Mouse (Mus musculus) embryonic facial prominence, embryonic 15.5 days (tissue): ENCODE data around the gene 1700007K13Rik. TPM values are rescaled to one million over a fixed set of nuclear protein-coding genes. Genes with fewer than 3 reads are reported as not detected.

Experiments used
- ATAC-seq: fragments of 200-750 bp; cut with Nextera tagmentation; 2 replicates; pipeline ENCODE4 v1.8.0; 2017; ENCODE audit warnings: low read depth, moderate TSS enrichment; ENCODE audit not compliant: insufficient number of reproducible peaks, low FRiP score, low TSS enrichment
- H3K27ac ChIP-seq: fragments of 300-500 bp; sonication (generic); replicated peaks from 2 replicates; pipeline ENCODE4 v1.5.1; 2015; ENCODE audit warnings: mild to moderate bottlenecking, inconsistent platforms
- H3K27me3 ChIP-seq: fragments of 300-500 bp; sonication (generic); 2 replicates; pipeline ENCODE4 v1.6.1; 2015; ENCODE audit warnings: inconsistent platforms
- H3K36me3 ChIP-seq: fragments of 300-500 bp; sonication (generic); 2 replicates; pipeline ENCODE4 v1.6.1; 2015; ENCODE audit warnings: mild to moderate bottlenecking, inconsistent platforms
- H3K4me1 ChIP-seq: fragments of 300-500 bp; sonication (generic); 2 replicates; pipeline ENCODE4 v1.6.1; 2015; ENCODE audit warnings: inconsistent platforms
- H3K4me2 ChIP-seq: fragments of 300-500 bp; sonication (generic); replicated peaks from 2 replicates; pipeline ENCODE4 v1.6.1; 2015; ENCODE audit warnings: mild to moderate bottlenecking, inconsistent platforms
- H3K4me3 ChIP-seq: fragments of 300-500 bp; sonication (generic); replicated peaks from 2 replicates; pipeline ENCODE4 v1.5.1; 2015; ENCODE audit warnings: mild to moderate bottlenecking, inconsistent platforms
- H3K9ac ChIP-seq: fragments of 300-500 bp; sonication (generic); 2 replicates; pipeline ENCODE4 v1.6.1; 2015; ENCODE audit warnings: inconsistent platforms
- H3K9me3 ChIP-seq: fragments of 300-500 bp; sonication (generic); replicated peaks from 2 replicates; pipeline ENCODE4 v1.6.1; 2016; ENCODE audit warnings: inconsistent platforms
- WGBS: fragments of 180-500 bp; shearing (Covaris S2); methylation state at CpG from one replicate; pipeline ENCODE4 v1.1.7; 2015; 5-methylcytosine and 5-hydroxymethylcytosine counted together
- polyA plus RNA-seq: library from polyadenylated mRNA; unstranded; fragments of >200 nt; fragmentation: Nextera tagmentation; extraction: Ambion mirVana; gene quantifications from 2 replicates; pipeline ENCODE4 v1.2.1, GENCODE M21; 2015

The 1700007K13Rik gene
- polyA plus RNA-seq, 1 experiment from 2014 or later: 11.8 TPM

- H3K27ac ChIP-seq: no peak overlapping the region
- H3K9ac ChIP-seq: peak overlapping the region; percentile 96
- peak overlapping the region; percentile 97 for H3K4me3 ChIP-seq
- 52% methylated on average over 18 of the region's 18 CpGs for WGBS
- peak overlapping the region; percentile 71 for H3K4me2 ChIP-seq
- no peak for ATAC-seq
- peaks cover 3% of the 10 kb centered on the region for H3K27me3 ChIP-seq
- H3K36me3 ChIP-seq: peaks cover 40% of the 10 kb centered on the region
- peaks cover 17% of the 10 kb centered on the region for H3K4me1 ChIP-seq
- no peaks in the 10 kb centered on the region for H3K9me3 ChIP-seq
These were observed 2.5 kb upstream of the 1700007K13Rik start for GRCm38 (mm10) chr2:28468486-28469225.

DNA sequence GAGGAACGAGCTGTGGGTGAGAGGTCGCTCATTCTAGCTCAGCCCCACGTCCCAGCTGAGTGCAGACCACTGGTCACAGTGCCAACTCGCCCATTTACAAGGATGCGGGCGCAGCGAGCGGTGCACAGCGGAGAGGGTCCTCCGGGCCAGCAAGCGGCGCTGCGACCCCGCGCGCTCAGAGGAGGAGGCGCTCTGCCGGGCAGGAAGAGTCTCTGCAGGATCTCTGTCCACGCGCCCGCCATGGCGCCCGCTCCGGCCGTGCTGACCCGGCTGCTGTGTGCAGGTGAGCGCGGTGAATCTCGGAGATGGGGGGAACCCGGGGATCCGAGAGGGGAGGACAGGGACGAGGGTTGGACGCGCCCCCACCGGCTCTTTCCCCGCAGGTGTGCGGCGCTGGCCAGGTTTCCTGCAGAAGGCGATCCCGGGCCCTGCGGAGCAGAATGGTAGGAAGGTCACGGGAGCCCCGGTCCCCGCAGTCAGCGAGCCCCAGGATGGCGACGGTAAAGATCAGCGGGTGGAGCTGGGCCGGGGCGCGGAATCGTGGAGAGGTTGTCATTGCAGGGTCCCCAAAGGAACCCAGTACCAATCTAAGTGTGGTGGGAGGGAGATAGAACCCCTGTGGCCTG, 1.8 kb upstream of the 1700007K13Rik start, which contains the start of gene Mrps2:
TSS of gene Mrps2 (plus strand) at position 207 of the 626 bp plus-strand sequence.
- Histone ChIP-seq H3K9me3 (no peaks in the 10 kb centered on the region), H3K36me3 (peaks cover 40% of the 10 kb centered on the region), H3K4me1 (peaks cover 17% of the 10 kb centered on the region), H3K27me3 (peaks cover 3% of the 10 kb centered on the region), H3K4me3 (peak within 1 kb of the TSS; percentile 97), H3K4me2 (peak within 1 kb of the TSS; percentile 71), H3K27ac (no peak within 1 kb of the TSS), H3K9ac (peak within 1 kb of the TSS; percentile 96)
- ATAC-seq: peak; percentile 90
- WGBS: 0% methylated on average over 52 of the region's 52 CpGs

GRCm38 (mm10) chr2:28464919-28465318, 1.2 kb downstream of the 1700007K13Rik start:
- peaks cover 3% of the 10 kb centered on the region for H3K27me3 ChIP-seq
- ATAC-seq: no peak
- WGBS: 78% methylated on average over 9 of the region's 9 CpGs

GRCm38 (mm10) chr2:28463919-28464318, 2.2 kb downstream of the 1700007K13Rik start:
- no peak for ATAC-seq
- WGBS: 38% methylated on average over 3 of the region's 3 CpGs
- Histone ChIP-seq H3K27ac (no peak overlapping the region), H3K27me3 (peaks cover 3% of the 10 kb centered on the region), H3K4me2 (no peak overlapping the region), H3K4me3 (no peak overlapping the region), H3K36me3 (no peaks in the 10 kb centered on the region), H3K4me1 (peaks cover 14% of the 10 kb centered on the region), H3K9me3 (no peaks in the 10 kb centered on the region), H3K9ac (no peak overlapping the region)

More at GRCm38 (mm10) chr2:28464919-28465318, 1.2 kb downstream of the 1700007K13Rik start:
- Histone ChIP-seq H3K4me3 (no peak overlapping the region), H3K4me1 (peaks cover 17% of the 10 kb centered on the region), H3K9ac (no peak overlapping the region), H3K36me3 (peaks cover 10% of the 10 kb centered on the region), H3K9me3 (no peaks in the 10 kb centered on the region), H3K27ac (no peak overlapping the region), H3K4me2 (no peak overlapping the region)

DNA sequence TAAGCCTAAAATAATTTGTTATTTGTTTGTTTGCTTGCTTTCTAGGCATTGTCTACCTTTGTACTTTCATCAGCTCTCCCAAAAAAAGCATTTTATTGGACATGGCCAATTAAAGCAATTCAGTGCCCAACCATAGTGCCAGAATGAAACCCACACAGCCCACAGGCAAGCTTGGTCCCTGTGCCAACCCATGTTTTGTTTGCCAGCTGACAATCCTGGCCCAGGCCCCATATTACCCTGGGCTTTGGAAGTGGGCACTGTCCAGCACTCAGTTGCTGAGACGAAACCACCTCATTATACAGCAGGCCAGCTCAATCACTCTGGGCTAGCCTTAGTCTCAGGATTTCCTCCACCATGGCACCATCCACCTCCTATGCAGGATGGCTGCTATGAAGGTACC, 9.5 kb downstream of the 1700007K13Rik start:
- Histone ChIP-seq H3K9me3 (no peaks in the 10 kb centered on the region), H3K36me3 (peaks cover 14% of the 10 kb centered on the region), H3K27ac (no peak overlapping the region), H3K4me1 (no peaks in the 10 kb centered on the region), H3K4me3 (no peak overlapping the region), H3K4me2 (no peak overlapping the region), H3K27me3 (no peaks in the 10 kb centered on the region), H3K9ac (no peak overlapping the region)
- no peak for ATAC-seq
- WGBS: 61% methylated on average over 1 of the region's 1 CpGs

DNA sequence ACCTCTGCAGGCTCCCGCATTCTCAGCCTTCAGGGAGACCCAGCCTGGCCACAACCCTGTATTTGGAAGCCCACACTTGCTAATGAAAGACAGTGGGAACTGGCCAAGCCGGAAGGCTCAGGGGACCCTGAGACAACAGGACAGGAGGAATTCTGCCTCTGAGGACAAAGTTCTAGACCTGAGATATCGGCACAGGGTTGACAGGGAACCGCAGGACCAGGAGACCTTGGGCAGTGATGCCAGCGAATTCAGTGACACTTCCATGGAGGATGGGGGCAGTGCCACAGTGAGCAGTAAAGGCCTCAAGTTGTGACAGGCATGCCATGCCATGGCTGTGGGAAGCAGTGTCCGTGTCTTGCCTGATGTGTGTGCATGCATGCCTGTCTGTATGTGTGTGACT, 12.6 kb downstream of the 1700007K13Rik start:
- Histone ChIP-seq H3K9ac (no peak overlapping the region), H3K4me3 (no peak overlapping the region), H3K27me3 (no peaks in the 10 kb centered on the region), H3K36me3 (peaks cover 25% of the 10 kb centered on the region), H3K27ac (no peak overlapping the region), H3K4me1 (no peaks in the 10 kb centered on the region), H3K9me3 (no peaks in the 10 kb centered on the region), H3K4me2 (no peak overlapping the region)
- ATAC-seq: no peak
- WGBS: 87% methylated on average over 6 of the region's 6 CpGs

- Histone ChIP-seq H3K4me2 (no peak overlapping the region), H3K27ac (no peak overlapping the region), H3K4me1 (peaks cover 13% of the 10 kb centered on the region; the same call in 1 of the 2 replicates), H3K4me3 (no peak overlapping the region), H3K9ac (no peak overlapping the region), H3K9me3 (no peaks in the 10 kb centered on the region), H3K36me3 (peaks cover 25% of the 10 kb centered on the region), H3K27me3 (no peaks in the 10 kb centered on the region)
- WGBS: 86% methylated on average over 11 of the region's 11 CpGs
- no peak for ATAC-seq
These were observed 14.5 kb downstream of the 1700007K13Rik start for GRCm38 (mm10) chr2:28451663-28452062.

- H3K27me3 ChIP-seq: no peaks in the 10 kb centered on the region
- WGBS: 5% methylated on average over 11 of the region's 11 CpGs
- peak overlapping the region; percentile 93 for H3K4me2 ChIP-seq
- H3K4me1 ChIP-seq: peaks cover 22% of the 10 kb centered on the region
- H3K27ac ChIP-seq: peak overlapping the region; percentile 78
- peak overlapping the region; percentile 73 for H3K4me3 ChIP-seq
- H3K36me3 ChIP-seq: peaks cover 17% of the 10 kb centered on the region
- ATAC-seq: 0 out of 2 replicates have a peak, but pooled peaks have one; percentile 31
- peak overlapping the region; percentile 80 for H3K9ac ChIP-seq
- no peaks in the 10 kb centered on the region for H3K9me3 ChIP-seq
These were observed 18.8 kb downstream of the 1700007K13Rik start for GRCm38 (mm10) chr2:28447315-28447670.

DNA sequence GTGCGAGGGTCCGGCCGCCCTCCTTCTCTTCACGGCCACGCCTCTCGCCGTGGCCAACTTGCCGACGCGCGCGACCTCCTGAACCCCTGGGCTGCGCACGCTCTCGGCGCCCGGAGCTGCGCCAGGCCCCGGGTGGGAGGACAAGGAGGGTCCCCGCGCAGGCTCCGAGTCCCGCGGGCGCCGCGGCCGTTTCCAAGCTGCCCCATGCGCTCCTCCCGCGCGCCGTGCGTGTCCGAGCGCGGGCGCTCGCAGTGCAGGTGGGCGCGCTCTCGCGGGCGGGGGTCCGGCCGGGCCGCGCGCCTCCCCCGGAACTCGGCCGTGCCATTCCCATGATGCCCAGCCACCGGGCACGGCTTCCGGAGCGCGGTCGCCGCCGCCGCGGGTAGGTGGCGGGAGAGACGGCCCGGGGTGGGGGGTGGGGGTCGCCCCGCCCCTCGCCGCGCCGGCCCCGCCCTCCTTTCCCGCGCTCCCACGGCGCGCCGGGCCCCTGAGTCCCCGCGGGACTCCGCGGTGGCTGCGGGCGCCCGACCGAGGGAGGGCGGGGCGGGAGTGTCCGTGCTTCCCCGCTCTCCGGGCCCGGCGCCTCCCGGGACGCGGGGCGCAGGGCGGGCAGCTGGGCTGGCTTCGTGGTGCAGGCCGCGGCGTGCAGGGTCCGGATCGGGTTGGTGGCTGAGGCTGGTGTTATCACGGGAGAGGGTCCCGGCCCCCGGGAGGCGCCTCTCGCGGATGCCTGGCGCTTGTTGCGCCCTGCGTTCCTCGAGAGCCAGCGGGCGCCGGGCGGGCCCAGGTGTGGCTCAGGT, 19.4 kb downstream of the 1700007K13Rik start, which contains the start of gene Ppp1r26:
TSS of gene Ppp1r26 (plus strand) at position 286 of the 800 bp plus-strand sequence.
- peak within 1 kb of the TSS; percentile 80 for H3K9ac ChIP-seq
- H3K27ac ChIP-seq: peak within 1 kb of the TSS; percentile 78
- under 1% methylated on average over 64 of the region's 118 CpGs for WGBS
- no peaks in the 10 kb centered on the region for H3K27me3 ChIP-seq
- peaks cover 22% of the 10 kb centered on the region for H3K4me1 ChIP-seq
- peak; percentile 30; the same call in 1 of the 2 replicates for ATAC-seq
- peak within 1 kb of the TSS; percentile 93 for H3K4me2 ChIP-seq
- no peaks in the 10 kb centered on the region for H3K9me3 ChIP-seq
- peak within 1 kb of the TSS; percentile 73 for H3K4me3 ChIP-seq
- peaks cover 11% of the 10 kb centered on the region for H3K36me3 ChIP-seq

DNA sequence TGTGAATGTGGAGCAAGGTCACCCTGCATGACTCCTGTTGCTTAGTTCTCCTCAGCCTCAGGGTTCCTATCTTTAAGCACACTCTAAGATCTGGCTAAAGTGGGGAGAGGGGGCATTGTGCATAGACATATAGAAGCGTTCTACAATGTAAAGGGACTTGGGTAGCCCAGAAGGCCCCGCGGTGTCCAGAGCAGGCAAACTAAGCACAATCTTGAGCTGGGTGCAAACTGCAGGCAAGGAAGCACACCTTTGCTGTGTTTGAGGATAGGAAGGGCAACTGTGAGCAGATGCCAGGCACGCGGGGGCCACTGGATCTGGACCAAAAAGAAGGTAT, 20.0 kb downstream of the 1700007K13Rik start:
- H3K27me3 ChIP-seq: no peaks in the 10 kb centered on the region
- no peak for ATAC-seq
- H3K9me3 ChIP-seq: no peaks in the 10 kb centered on the region
- peak overlapping the region; percentile 93 for H3K4me2 ChIP-seq
- peaks cover 22% of the 10 kb centered on the region for H3K4me1 ChIP-seq
- H3K36me3 ChIP-seq: peaks cover 6% of the 10 kb centered on the region; the same call in 1 of the 2 replicates
- WGBS: 3% methylated on average over 5 of the region's 5 CpGs
- H3K9ac ChIP-seq: peak overlapping the region; percentile 80
- H3K4me3 ChIP-seq: peak overlapping the region; percentile 73
- H3K27ac ChIP-seq: peak overlapping the region; percentile 78

GRCm38 (mm10) chr2:28445082-28445481, 21.1 kb downstream of the 1700007K13Rik start:
- WGBS: 73% methylated on average over 4 of the region's 4 CpGs
- Histone ChIP-seq H3K9ac (no peak overlapping the region), H3K27me3 (no peaks in the 10 kb centered on the region), H3K4me3 (no peak overlapping the region), H3K4me2 (no peak overlapping the region), H3K27ac (no peak overlapping the region), H3K4me1 (peaks cover 22% of the 10 kb centered on the region), H3K36me3 (0 out of 2 replicates have a peak, but pooled peaks cover under 1% of the 10 kb centered on the region), H3K9me3 (no peaks in the 10 kb centered on the region)
- ATAC-seq: no peak
